Mouse (Mus musculus) cerebellum, adult 9-10 months (tissue): ENCODE data around the gene Fam110a.
"Not testable (repeated sequence)": the region's sequence is repeated elsewhere in the genome, so short reads cannot be mapped to it uniquely, and the experiment has no call there.

ENCODE experiments used
- DNase-seq: peaks from one replicate; pipeline ENCODE4 v3.0.0; 2022

The Fam110a gene

GRCm38 (mm10) chr2:151979470-151980354, at the start of gene Fam110a:
Gene Fam110a (minus strand): TSS chr2:151980219.
- peak; percentile 87 for DNase-seq

DNA sequence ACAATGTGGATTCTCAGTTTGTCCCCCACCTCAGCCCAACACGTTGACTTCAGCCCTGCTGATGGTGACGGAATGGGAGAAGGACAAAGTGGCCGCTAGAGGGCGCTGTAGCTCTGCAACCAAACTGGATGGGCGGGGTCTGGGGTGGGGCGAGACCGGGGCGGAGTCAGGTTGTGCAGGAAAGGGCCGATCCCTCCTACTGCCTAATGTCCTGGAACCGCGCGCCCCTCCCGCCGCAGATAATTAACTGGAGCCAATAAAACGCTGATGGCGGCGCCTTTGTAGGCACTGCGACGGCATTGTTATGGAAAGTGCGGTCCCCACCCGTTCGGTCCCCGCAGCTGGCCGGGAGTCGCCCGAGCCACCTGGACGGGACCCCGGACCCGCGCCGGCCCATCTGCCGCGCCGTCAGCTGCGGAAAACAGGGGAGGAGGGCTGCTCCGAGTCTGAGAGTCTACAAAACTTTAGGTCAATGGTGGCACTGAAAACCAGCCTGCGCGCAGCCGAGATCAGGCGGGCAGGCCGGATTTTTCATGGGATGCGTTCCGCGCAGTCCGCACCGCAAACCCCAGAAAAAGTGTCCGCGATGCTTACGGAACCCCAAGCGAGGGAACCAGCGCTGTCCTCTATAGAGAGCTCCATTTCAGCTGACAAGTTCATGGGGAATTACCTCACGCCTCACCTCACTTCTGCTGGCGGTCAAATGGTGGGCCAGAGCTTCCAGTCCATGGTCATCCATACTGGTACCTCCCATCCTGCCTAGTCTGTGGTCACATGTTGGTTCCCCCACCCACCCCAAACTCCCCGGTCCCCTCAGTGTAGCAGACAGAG, 49.4 kb upstream of the Fam110a start:
- DNase-seq = peak; percentile 86

GRCm38 (mm10) chr2:152024883-152025422, 44.9 kb upstream of the Fam110a start:
- DNase-seq = no peak

DNA sequence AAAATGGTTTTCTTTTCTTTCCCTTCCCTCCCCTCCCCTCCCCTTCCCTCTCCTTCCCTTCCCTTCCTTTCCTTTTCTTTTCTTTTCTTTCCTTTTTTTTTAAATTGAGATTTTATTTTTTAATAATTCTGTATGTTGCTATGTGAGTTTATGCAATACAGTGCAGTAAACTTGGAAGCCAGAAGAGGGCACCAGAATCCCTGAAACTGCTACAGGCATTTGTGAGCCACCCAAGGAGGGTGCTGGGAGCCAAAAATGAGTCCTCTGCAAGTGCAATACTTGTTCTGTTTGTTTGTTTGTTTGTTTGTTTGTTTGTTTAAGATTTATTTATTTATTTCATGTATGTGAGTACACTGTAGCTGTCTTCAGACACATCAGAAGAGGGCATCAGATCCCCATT, 42.0 kb upstream of the Fam110a start:
- no peak for DNase-seq

DNA sequence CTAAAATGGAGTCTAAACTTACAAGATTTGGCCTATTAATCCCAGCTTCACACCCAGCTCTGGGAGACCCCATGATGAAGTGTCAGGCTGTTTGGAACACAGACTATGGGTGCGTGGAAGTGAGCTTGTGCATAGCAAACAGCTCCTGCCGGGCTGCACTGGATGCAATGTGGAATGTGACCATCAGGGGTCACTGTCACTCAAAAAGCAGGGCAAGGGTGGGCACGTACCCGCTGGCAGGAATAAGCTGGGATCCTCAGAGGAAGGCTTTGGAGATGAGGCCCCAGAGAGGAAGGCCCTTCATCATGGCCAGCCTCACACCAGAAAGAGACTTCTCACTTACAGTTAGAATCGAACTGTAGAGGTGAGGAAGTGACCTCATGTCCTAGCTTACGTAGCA, 40.2 kb upstream of the Fam110a start:
- peak; percentile 21 for DNase-seq

DNA sequence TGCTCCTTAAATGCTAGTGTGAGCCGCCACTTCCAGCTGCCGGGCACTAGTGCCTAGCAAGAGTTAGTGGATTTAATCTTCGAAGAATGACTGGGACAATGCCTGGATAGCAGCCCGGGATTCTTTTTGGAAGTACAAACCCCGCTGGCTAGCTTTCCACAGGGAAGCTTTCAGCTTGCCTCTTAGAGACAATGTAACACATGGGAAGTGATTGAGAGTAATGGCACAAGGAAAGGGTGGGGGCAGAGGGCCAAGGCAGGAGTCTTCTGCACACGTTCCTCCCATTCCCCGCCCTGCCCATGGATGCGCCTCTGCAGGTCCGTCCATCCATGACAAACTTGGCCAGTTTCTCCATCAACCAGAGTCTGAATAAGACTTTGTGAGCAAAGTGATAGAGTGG, 36.6 kb upstream of the Fam110a start:
- DNase-seq = no peak

- no peak for DNase-seq
Observed at GRCm38 (mm10) chr2:152015997-152016396, 36.0 kb upstream of the Fam110a start.

- DNase-seq = no peak
Observed at GRCm38 (mm10) chr2:152012701-152013100, 32.7 kb upstream of the Fam110a start.

DNA sequence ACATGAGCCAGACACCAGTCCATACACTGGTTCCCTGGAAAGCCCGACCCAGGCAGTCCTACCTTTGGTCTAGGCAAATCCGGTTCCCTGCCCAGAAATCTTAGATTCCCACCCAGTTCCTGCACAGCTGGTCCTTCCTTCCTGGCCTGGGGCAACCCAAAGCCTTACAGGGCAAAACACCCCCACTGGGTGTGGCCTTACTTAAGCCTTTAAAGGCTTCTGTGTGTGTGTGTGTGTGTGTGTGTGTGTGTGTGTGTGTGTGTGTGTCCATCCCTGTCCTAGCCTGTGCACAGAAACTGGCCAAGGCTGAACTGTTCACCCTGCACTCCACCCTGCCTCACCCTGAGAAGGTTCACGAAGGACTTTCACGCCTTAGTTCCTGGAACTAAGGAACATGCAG, 32.2 kb upstream of the Fam110a start:
- DNase-seq = no peak

DNA sequence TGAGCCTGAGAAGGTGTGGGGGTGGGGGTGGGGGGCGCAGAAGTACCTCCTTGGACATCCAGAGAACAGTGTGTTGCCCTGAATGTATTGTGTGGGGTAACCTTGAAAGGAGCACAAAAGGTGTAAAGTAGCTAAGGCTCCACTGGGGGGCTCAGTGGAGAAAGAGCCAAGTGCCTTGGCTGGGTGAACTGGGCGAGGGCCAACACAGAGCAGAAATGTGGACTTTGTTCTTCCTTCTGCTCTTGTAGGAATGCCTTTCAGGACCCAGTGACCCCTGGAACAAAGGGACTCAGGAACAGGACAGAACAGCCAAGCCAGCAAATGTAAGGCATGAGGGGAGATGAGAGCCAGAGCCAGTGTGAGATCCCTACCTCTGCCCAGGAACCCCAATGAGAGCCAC, 31.7 kb upstream of the Fam110a start:
- no peak for DNase-seq

- no peak for DNase-seq
Observed at GRCm38 (mm10) chr2:152010661-152011060, 30.6 kb upstream of the Fam110a start.

- DNase-seq = no peak
Observed at GRCm38 (mm10) chr2:152010251-152010650, 30.2 kb upstream of the Fam110a start.

- DNase-seq = no peak
Observed at GRCm38 (mm10) chr2:152009061-152009779, 29.2 kb upstream of the Fam110a start.

GRCm38 (mm10) chr2:152007783-152008182, 27.8 kb upstream of the Fam110a start:
- no peak for DNase-seq

GRCm38 (mm10) chr2:152002529-152002928, 22.5 kb upstream of the Fam110a start:
- DNase-seq = no peak

DNA sequence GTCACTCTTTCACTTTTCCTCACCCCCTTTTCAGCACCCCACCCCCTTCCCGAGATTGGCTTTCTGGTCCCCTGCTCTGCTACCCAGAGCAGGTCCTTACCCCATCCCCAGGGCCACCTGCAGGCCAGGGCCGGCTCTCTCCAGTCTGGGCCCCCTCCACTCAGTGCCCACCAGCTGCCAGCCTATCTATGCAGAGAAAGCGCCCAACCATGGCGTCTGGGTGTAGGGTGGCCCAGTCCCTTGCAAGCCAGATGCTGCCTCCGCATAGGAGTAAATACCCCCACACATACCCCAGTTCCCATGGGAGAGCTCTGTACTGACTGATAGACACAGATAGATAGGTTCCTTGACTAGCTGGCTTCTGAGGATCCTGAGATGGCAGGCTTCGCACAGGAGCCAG, 20.7 kb upstream of the Fam110a start:
- DNase-seq = no peak

GRCm38 (mm10) chr2:152000291-152000679, 20.3 kb upstream of the Fam110a start:
- DNase-seq = no peak

DNA sequence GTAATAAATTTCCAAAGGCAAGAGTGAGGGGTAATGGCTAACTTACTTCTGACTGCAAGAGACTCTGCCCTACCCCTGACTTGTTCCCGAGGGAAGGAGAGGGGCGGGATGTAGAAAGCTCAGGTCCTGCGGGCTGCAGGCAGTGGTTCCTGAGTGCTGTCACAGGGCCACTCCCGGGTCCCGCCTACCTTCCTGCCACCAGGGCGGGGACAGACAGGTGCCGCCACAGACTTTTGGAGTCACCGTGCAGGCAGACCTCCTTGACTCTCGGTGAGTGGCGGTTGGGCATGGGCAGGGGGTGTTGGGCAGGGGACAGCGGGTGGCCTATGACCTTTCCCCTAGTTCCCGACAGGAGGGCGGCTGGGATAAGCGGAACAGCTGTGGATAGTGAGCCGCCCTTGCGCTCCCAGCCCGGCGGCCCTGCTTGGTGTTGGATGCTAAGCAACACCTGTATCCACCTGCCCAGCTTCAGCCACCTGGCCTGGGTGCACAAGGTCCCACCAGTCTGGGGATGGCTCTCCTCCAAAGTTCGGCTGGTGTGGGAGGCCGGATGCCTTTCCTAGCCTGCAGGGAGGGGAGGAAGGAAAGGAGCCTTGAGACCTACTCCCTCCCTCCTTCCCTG, 19.8 kb upstream of the Fam110a start:
- DNase-seq = no peak

GRCm38 (mm10) chr2:151998932-151999331, 18.9 kb upstream of the Fam110a start:
- no peak for DNase-seq

GRCm38 (mm10) chr2:151998505-151998899, 18.5 kb upstream of the Fam110a start:
- no peak for DNase-seq

- no peak for DNase-seq
Observed at GRCm38 (mm10) chr2:151997776-151998504, 17.9 kb upstream of the Fam110a start.

- not testable (repeated sequence) for DNase-seq
Observed at GRCm38 (mm10) chr2:151997190-151997575, 17.2 kb upstream of the Fam110a start.
